Mouse (Mus musculus) MEL (cell line): ENCODE results near the gene Ak3. TPM values are rescaled to one million over a fixed set of nuclear protein-coding genes. Genes with fewer than 3 reads are reported as not detected.

Experiments
- DNase-seq: peaks from one replicate; pipeline ENCODE4 v3.0.0; 2011; ENCODE audit warnings: low read depth, low spot score
- H3K27ac ChIP-seq: 2 replicates; pipeline ENCODE4 v1.5.1; 2012; ENCODE audit warnings: low read depth, mild to moderate bottlenecking, control low read depth, low read length, moderate library complexity; ENCODE audit not compliant: control insufficient read depth
- H3K27me3 ChIP-seq, 2 experiments: fragments of 150-350 bp in 1 of 2; sonication (generic) in 1 of 2; 2 replicates each; pipeline ENCODE4 v1.6.1; 2012; ENCODE audit warnings: low read length in 2 of 2, mild to moderate bottlenecking in 2 of 2, improper control_type of control experiment in 1 of 2, moderate library complexity in 1 of 2; ENCODE audit not compliant: insufficient read depth in 2 of 2, control insufficient read depth in 1 of 2
- H3K36me3 ChIP-seq, 2 experiments: 2 replicates each; pipeline ENCODE4 v1.6.1; 2012 to 2014; ENCODE audit warnings: low read length in 2 of 2, improper control_type of control experiment in 1 of 2, inconsistent platforms in 1 of 2, mild to moderate bottlenecking in 1 of 2; ENCODE audit not compliant: insufficient read depth in 2 of 2, control insufficient read depth in 1 of 2
- H3K4me1 ChIP-seq, 2 experiments: fragments of 150-350 bp in 1 of 2; sonication (generic) in 1 of 2; 2 replicates each; pipeline ENCODE4 v1.6.1; 2012; ENCODE audit warnings: low read length in 2 of 2, improper control_type of control experiment in 1 of 2, mild to moderate bottlenecking in 1 of 2; ENCODE audit not compliant: insufficient read depth in 2 of 2, control insufficient read depth in 1 of 2
- H3K4me3 ChIP-seq, 2 experiments: fragments of 150-350 bp in 1 of 2; sonication (generic) in 1 of 2; 2 replicates each; pipeline ENCODE4 v1.5.1; 2012; ENCODE audit warnings: low read depth in 2 of 2, low read length in 2 of 2, mild to moderate bottlenecking in 2 of 2, moderate library complexity in 2 of 2, control low read depth in 1 of 2, improper control_type of control experiment in 1 of 2; ENCODE audit not compliant: control insufficient read depth in 1 of 2, insufficient read depth in 1 of 2
- H3K79me2 ChIP-seq: 2 replicates; pipeline ENCODE4 v1.6.1; 2012; ENCODE audit warnings: mild to moderate bottlenecking, low read length, moderate library complexity; ENCODE audit not compliant: control insufficient read depth, poor library complexity, insufficient read depth
- H3K9ac ChIP-seq: 2 replicates; pipeline ENCODE4 v1.6.1; 2012; ENCODE audit warnings: low read depth, mild to moderate bottlenecking, control low read depth, low read length, moderate library complexity; ENCODE audit not compliant: control insufficient read depth, poor library complexity, severe bottlenecking
- H3K9me3 ChIP-seq: fragments of 150-350 bp; sonication (generic); replicated peaks from 2 replicates; pipeline ENCODE4 v1.6.1; 2012; ENCODE audit warnings: mild to moderate bottlenecking, low read length, improper control_type of control experiment, moderate library complexity; ENCODE audit not compliant: insufficient read depth
- E2F4 ChIP-seq: IDR thresholded peaks from 2 replicates; pipeline ENCODE4 v1.6.1; 2011; ENCODE audit warnings: low read depth, low read length, improper control_type of control experiment, borderline replicate concordance
- ELF1 ChIP-seq: IDR thresholded peaks from 2 replicates; pipeline ENCODE4 v1.6.1; 2014; ENCODE audit warnings: low read depth, mild to moderate bottlenecking, inconsistent platforms, low read length, improper control_type of control experiment, moderate library complexity
- EP300 ChIP-seq, 2 experiments: IDR thresholded peaks; 2 replicates each; pipeline ENCODE4 v1.6.1; 2011; ENCODE audit warnings: improper control_type of control experiment in 2 of 2, low read length in 2 of 2, low read depth in 1 of 2, mild to moderate bottlenecking in 1 of 2
- ETS1 ChIP-seq: IDR thresholded peaks from 2 replicates; pipeline ENCODE4 v1.6.1; 2012; ENCODE audit warnings: low read depth, mild to moderate bottlenecking, inconsistent platforms, low read length, improper control_type of control experiment, moderate library complexity
- GATA1 ChIP-seq: IDR thresholded peaks from 2 replicates; pipeline ENCODE4 v1.6.1; 2011; ENCODE audit warnings: low read depth, low read length, improper control_type of control experiment
- MAX ChIP-seq: IDR thresholded peaks from 2 replicates; pipeline ENCODE4 v1.6.1; 2011; ENCODE audit warnings: low read length, improper control_type of control experiment
- MAZ ChIP-seq: IDR thresholded peaks from 2 replicates; pipeline ENCODE4 v1.6.1; 2012; ENCODE audit warnings: low read depth, mild to moderate bottlenecking, inconsistent platforms, low read length, improper control_type of control experiment
- MEF2A ChIP-seq: IDR thresholded peaks from 2 replicates; pipeline ENCODE4 v1.6.1; 2014; ENCODE audit warnings: low read depth, mild to moderate bottlenecking, inconsistent platforms, low read length, improper control_type of control experiment; ENCODE audit not compliant: poor library complexity, insufficient replicate concordance, severe bottlenecking; ENCODE audit errors: extremely low read depth
- MXI1 ChIP-seq: IDR thresholded peaks from 2 replicates; pipeline ENCODE4 v1.6.1; 2011; ENCODE audit warnings: mild to moderate bottlenecking, low read depth, low read length, improper control_type of control experiment
- MYB ChIP-seq: IDR thresholded peaks from 2 replicates; pipeline ENCODE4 v1.6.1; 2011; ENCODE audit warnings: mild to moderate bottlenecking, low read depth, low read length, improper control_type of control experiment
- NRF1 ChIP-seq: IDR thresholded peaks from 2 replicates; pipeline ENCODE4 v1.6.1; 2014; ENCODE audit warnings: low read depth, mild to moderate bottlenecking, inconsistent platforms, low read length, improper control_type of control experiment, moderate library complexity; ENCODE audit not compliant: poor library complexity, insufficient read depth, severe bottlenecking
- POLR2A ChIP-seq, 2 experiments: IDR thresholded peaks; 2 replicates each; pipeline ENCODE4 v1.6.1; 2011 to 2012; ENCODE audit warnings: low read length in 2 of 2, mild to moderate bottlenecking in 2 of 2, control low read depth in 1 of 2, improper control_type of control experiment in 1 of 2, low read depth in 1 of 2, moderate library complexity in 1 of 2; ENCODE audit not compliant: control insufficient read depth in 1 of 2, insufficient read depth in 1 of 2, poor library complexity in 1 of 2
- RAD21 ChIP-seq: IDR thresholded peaks from 2 replicates; pipeline ENCODE4 v1.6.1; 2011; ENCODE audit warnings: mild to moderate bottlenecking, low read depth, low read length, improper control_type of control experiment
- RCOR1 ChIP-seq: IDR thresholded peaks from 2 replicates; pipeline ENCODE4 v1.6.1; 2012; ENCODE audit warnings: low read depth, mild to moderate bottlenecking, inconsistent platforms, low read length, improper control_type of control experiment
- SIN3A ChIP-seq: IDR thresholded peaks from 2 replicates; pipeline ENCODE4 v1.6.1; 2012; ENCODE audit warnings: low read length, improper control_type of control experiment, inconsistent platforms
- SMC3 ChIP-seq: IDR thresholded peaks from 2 replicates; pipeline ENCODE4 v1.6.1; 2011; ENCODE audit warnings: low read depth, low read length, improper control_type of control experiment
- TBP ChIP-seq: IDR thresholded peaks from 2 replicates; pipeline ENCODE4 v1.8.0; 2011; ENCODE audit warnings: low read depth, low read length, improper control_type of control experiment
- TCF12 ChIP-seq: IDR thresholded peaks from 2 replicates; pipeline ENCODE4 v1.6.1; 2014; ENCODE audit warnings: low read depth, mild to moderate bottlenecking, inconsistent platforms, low read length, improper control_type of control experiment, moderate library complexity
- UBTF ChIP-seq: IDR thresholded peaks from 2 replicates; pipeline ENCODE4 v1.6.1; 2012; ENCODE audit warnings: low read depth, mild to moderate bottlenecking, inconsistent platforms, low read length, improper control_type of control experiment, moderate library complexity, borderline replicate concordance; ENCODE audit not compliant: insufficient read depth
- USF1 ChIP-seq: IDR thresholded peaks from 2 replicates; pipeline ENCODE4 v1.6.1; 2014; ENCODE audit warnings: low read depth, mild to moderate bottlenecking, inconsistent platforms, low read length, improper control_type of control experiment, moderate library complexity
- ZC3H11A ChIP-seq: IDR thresholded peaks from 2 replicates; pipeline ENCODE4 v1.6.1; 2012; ENCODE audit warnings: low read depth, mild to moderate bottlenecking, inconsistent platforms, low read length, improper control_type of control experiment
- ZKSCAN1 ChIP-seq: IDR thresholded peaks from 2 replicates; pipeline ENCODE4 v1.6.1; 2012; ENCODE audit warnings: low read depth, mild to moderate bottlenecking, inconsistent platforms, low read length, improper control_type of control experiment, moderate library complexity
- polyA plus RNA-seq, 2 experiments: library from polyadenylated mRNA; stranded (reverse) in 1 of 2; unstranded in 1 of 2; fragments of >175 nt in 1 of 2; fragments of >200 nt in 1 of 2; gene quantifications; 2 replicates each; pipeline versions ENCODE4 v1.2.1 to v1.2.4; 2012; ENCODE audit warnings: low replicate concordance in 2 of 2, low read depth in 1 of 2; ENCODE audit not compliant: insufficient read length in 2 of 2, insufficient read depth in 1 of 2, missing spikeins in 1 of 2
- total RNA-seq: library from RNA; depleted of rRNA; stranded (reverse); fragments of 300-350 nt; gene quantifications from 2 replicates; pipeline ENCODE4 v1.2.3, GENCODE M21; 2012

Gene Ak3
- total and polyA plus RNA-seq, 3 experiments: 47.3 to 86.3 (median 50.0) TPM

DNA sequence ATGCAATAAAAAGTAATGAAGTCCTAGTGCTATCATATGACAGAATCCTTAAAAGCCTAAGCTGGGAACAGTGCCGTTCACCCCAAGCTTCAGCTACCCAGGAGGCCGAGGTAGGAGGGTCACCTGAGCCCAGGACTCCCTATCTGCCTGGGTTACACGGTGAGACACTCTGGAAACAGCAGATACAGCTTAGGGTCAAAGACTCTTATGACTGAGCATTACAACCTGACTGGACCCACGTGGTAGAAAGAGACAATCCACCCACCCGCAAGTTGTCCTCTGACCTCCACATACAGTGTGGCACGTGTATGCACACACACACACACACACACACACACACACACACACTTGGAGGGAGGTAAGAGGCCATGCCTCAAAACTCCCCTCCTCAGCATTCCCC, 5.6 kb downstream of the Ak3 start:
- Histone ChIP-seq H3K27ac (no peak overlapping the region), H3K27me3 (no peaks in the 10 kb centered on the region), H3K9me3 (no peaks in the 10 kb centered on the region), H3K36me3 (peaks cover 0 to 13% of the 10 kb centered on the region in 2 experiments; a peak in 3 of 4 replicates), H3K4me1 (peaks cover 2 to 4% of the 10 kb centered on the region in 2 experiments; a peak in 3 of 4 replicates), H3K4me3 (no peak overlapping the region), H3K9ac (no peak overlapping the region), H3K79me2 (peaks cover 23% of the 10 kb centered on the region)
- DNase-seq: no peak
- TF ChIP-seq MAX (no peak), MAZ (no peak), TCF12 (no peak), E2F4 (no peak), MEF2A (no peak), NRF1 (no peak), ZC3H11A (no peak), TBP (no peak), POLR2A (IDR thresholded peaks at IDR 0.05; ENCODE audit: control insufficient read depth in 1 of 2, insufficient read depth in 1 of 2, low read depth in 1 of 2, low read length in 2 of 2, poor library complexity in 1 of 2) (no peak), RAD21 (no peak)

DNA sequence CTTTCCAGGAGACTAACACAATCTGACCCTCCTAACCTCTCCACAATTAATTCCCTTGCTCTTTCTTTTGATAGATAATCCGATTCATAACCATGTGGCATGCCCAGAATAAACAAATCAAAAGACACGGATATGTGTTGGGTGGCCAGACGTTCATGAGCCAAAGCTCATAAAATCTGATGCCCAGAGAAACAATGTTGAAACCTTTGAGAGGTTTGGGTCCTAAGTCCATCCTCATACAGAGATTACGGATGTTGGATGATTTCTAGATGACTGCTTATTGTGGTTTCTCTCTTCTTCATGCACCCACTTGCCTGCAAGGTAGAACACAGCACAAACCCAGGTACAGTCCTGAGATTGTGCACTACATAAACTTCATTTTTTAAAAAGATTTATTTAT, 7.6 kb downstream of the Ak3 start:
- DNase-seq: no peak
- Histone ChIP-seq H3K4me1 (no peaks in the 10 kb centered on the region), H3K79me2 (peaks cover 9% of the 10 kb centered on the region; the same call in 1 of the 2 replicates), H3K27me3 (no peaks in the 10 kb centered on the region), H3K27ac (no peak overlapping the region), H3K9ac (no peak overlapping the region), H3K9me3 (no peaks in the 10 kb centered on the region), H3K4me3 (no peak overlapping the region), H3K36me3 (no peaks in the 10 kb centered on the region; a peak in 1 of 4 replicates)
- TF ChIP-seq MXI1 (no peak), RCOR1 (no peak), TCF12 (no peak), ELF1 (no peak), RAD21 (no peak), MAX (no peak), ETS1 (no peak), GATA1 (no peak), EP300 (IDR thresholded peaks at IDR 0.05; ENCODE audit: low read depth in 1 of 2, low read length in 2 of 2) (no peak), SIN3A (no peak), MEF2A (no peak), ZKSCAN1 (no peak), MYB (no peak), USF1 (no peak), MAZ (no peak), UBTF (no peak), SMC3 (no peak)
